Mouse (Mus musculus) liver, postnatal 0 days (tissue): Measurements from ENCODE around the gene H2-M3.

Experiments
- CTCF ChIP-seq: sonication (generic); IDR thresholded peaks from 2 replicates; pipeline ENCODE4 v1.5.1; 2016; ENCODE audit warnings: antibody characterized with exemption, low read depth
- EP300 ChIP-seq: IDR thresholded peaks from 2 replicates; pipeline ENCODE4 v1.6.1; 2016; ENCODE audit warnings: antibody characterized with exemption, low read depth, mild to moderate bottlenecking

DNA sequence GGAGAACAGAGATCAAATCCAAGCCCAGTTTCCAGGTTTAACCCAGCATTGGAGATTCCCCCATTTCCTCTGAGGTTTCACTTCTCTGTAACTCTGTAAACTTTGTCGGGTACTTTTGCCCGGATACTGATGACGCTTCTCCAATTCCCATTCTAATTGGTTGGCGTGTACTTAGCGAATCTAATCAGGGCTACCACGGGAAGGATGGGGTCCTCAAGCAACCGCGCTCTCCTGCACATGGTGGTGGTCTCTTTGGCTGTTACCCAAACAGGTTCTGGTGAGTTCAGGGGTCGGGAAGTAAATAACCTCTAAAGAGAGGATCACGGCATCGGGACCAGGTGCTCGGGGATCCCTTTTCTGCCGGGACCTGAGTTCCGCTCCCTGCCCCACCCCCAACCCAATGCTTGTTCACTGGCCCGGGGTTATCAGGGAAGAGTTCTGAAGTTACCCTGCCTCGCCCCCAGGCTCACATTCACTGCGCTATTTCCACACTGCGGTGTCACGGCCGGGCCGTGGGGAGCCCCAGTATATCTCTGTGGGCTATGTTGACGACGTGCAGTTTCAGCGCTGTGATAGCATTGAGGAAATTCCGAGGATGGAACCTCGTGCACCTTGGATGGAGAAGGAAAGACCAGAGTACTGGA lies at the start of gene H2-M3:
- TF ChIP-seq CTCF (no peak), EP300 (no peak)
